Mouse (Mus musculus): ENCODE measurements around the gene Polr1c.
A peak's percentile ranks its signal among the peaks of the same experiment; 100 is the strongest.

The Polr1c gene

GRCm38 (mm10) chr17:46265918-46266618, 18.2 kb upstream of the Polr1c start:
- DNase-seq (ENCODE audit: low spot score): peak; percentile 82

GRCm38 (mm10) chr17:46265502-46265901, 17.6 kb upstream of the Polr1c start:
- no peak for DNase-seq (ENCODE audit: low spot score)

- no peak for DNase-seq (ENCODE audit: low spot score)
Observed at GRCm38 (mm10) chr17:46262201-46262694, 14.4 kb upstream of the Polr1c start.

- no peak for DNase-seq (ENCODE audit: low spot score)
Observed at GRCm38 (mm10) chr17:46259675-46260074, 11.8 kb upstream of the Polr1c start.

- DNase-seq (ENCODE audit: low spot score): peak; percentile 18
Observed at GRCm38 (mm10) chr17:46258279-46259053, 10.6 kb upstream of the Polr1c start.

- DNase-seq (ENCODE audit: low spot score): no peak
Observed at GRCm38 (mm10) chr17:46255147-46255546, 7.3 kb upstream of the Polr1c start.

GRCm38 (mm10) chr17:46254106-46254505, 6.3 kb upstream of the Polr1c start:
- DNase-seq (ENCODE audit: low spot score): peak; percentile 20

GRCm38 (mm10) chr17:46253452-46254084, 5.7 kb upstream of the Polr1c start, which contains the start of gene Lrrc73:
Gene Lrrc73, plus strand, starts transcription at chr17:46253531.
- DNase-seq (ENCODE audit: low spot score): peak; percentile 91

GRCm38 (mm10) chr17:46252571-46253451, 5.0 kb upstream of the Polr1c start:
- peak; percentile 39 for DNase-seq (ENCODE audit: low spot score)

GRCm38 (mm10) chr17:46251174-46251573, 3.3 kb upstream of the Polr1c start:
- DNase-seq (ENCODE audit: low spot score): no peak

- DNase-seq (ENCODE audit: low spot score): no peak
Observed at GRCm38 (mm10) chr17:46248189-46248522, 302 bp upstream of the Polr1c start.

GRCm38 (mm10) chr17:46244579-46244978, 3.3 kb downstream of the Polr1c start:
- DNase-seq (ENCODE audit: low spot score): no peak

- DNase-seq (ENCODE audit: low spot score): no peak
Observed at GRCm38 (mm10) chr17:46243624-46244023, 4.2 kb downstream of the Polr1c start.

- DNase-seq (ENCODE audit: low spot score): no peak
Observed at GRCm38 (mm10) chr17:46242993-46243392, 4.9 kb downstream of the Polr1c start.

- no peak for DNase-seq (ENCODE audit: low spot score)
Observed at GRCm38 (mm10) chr17:46242274-46242673, 5.6 kb downstream of the Polr1c start.

GRCm38 (mm10) chr17:46241471-46241870, 6.4 kb downstream of the Polr1c start:
- DNase-seq (ENCODE audit: low spot score): no peak

- no peak for DNase-seq (ENCODE audit: low spot score)
Observed at GRCm38 (mm10) chr17:46239516-46240114, 8.2 kb downstream of the Polr1c start.

- no peak for DNase-seq (ENCODE audit: low spot score)
Observed at GRCm38 (mm10) chr17:46237480-46237879, 10.4 kb downstream of the Polr1c start.

- DNase-seq (ENCODE audit: low spot score): no peak
Observed at GRCm38 (mm10) chr17:46237079-46237478, 10.8 kb downstream of the Polr1c start.

- no peak for DNase-seq (ENCODE audit: low spot score)
Observed at GRCm38 (mm10) chr17:46236067-46236466, 11.8 kb downstream of the Polr1c start.

- no peak for DNase-seq (ENCODE audit: low spot score)
Observed at GRCm38 (mm10) chr17:46227576-46227975, 20.3 kb downstream of the Polr1c start.

Measured in urinary bladder, postnatal 14 days (tissue).